Mouse (Mus musculus) layer of hippocampus, postnatal 14 days (tissue): Measurements from ENCODE around the gene Tmem176a. TPM values are rescaled to one million over a fixed set of nuclear protein-coding genes. Genes with fewer than 3 reads are reported as not detected.

ENCODE experiments used
- DNase-seq, 2 experiments: peaks; one replicate each; pipeline ENCODE4 v3.0.0; 2021 to 2022; ENCODE audit warnings: low spot score in 2 of 2, mixed read lengths in 1 of 2
- total RNA-seq, 2 experiments: library from RNA; stranded (reverse); gene quantifications; 2 replicates each; pipeline ENCODE4 v1.2.3; 2021

The Tmem176a gene
- total RNA-seq, 2 experiments from 2014 or later: 18.3 to 19.8 TPM

- DNase-seq: peak in 1 of 2 experiments; percentile 11
Observed at GRCm38 (mm10) chr6:48876510-48877135, 35.9 kb downstream of the Tmem176a start.

GRCm38 (mm10) chr6:48894203-48894602 is 53.5 kb downstream of the Tmem176a start:
- DNase-seq: no peak

- no peak for DNase-seq
Observed at GRCm38 (mm10) chr6:48894938-48895818, 54.5 kb downstream of the Tmem176a start.

GRCm38 (mm10) chr6:48895941-48896340 is 55.2 kb downstream of the Tmem176a start:
- DNase-seq: no peak

Other genes starting within 250 kb of the Tmem176a start
- gene Repin1, start 247.0 kb upstream of the Tmem176a start, total RNA-seq: 10 to 100 TPM; 29.3 to 38.4 TPM
- gene Gm44965, start 247.0 kb upstream of the Tmem176a start, total RNA-seq: not detected
- 1 to 10 TPM; 6.4 to 6.5 TPM for gene Zfp775, start 238.9 kb upstream of the Tmem176a start, total RNA-seq
- 10 to 100 TPM; 12.5 to 13.7 TPM for gene AI854703, start 214.2 kb upstream of the Tmem176a start, total RNA-seq
- 1 to 10 TPM; 1.0 to 1.4 TPM for gene Gimap8, start 193.7 kb upstream of the Tmem176a start, total RNA-seq
- under 1 TPM; 0.55 to 0.62 TPM for gene Gimap9, start 164.8 kb upstream of the Tmem176a start, total RNA-seq
- gene Gimap4, start 156.4 kb upstream of the Tmem176a start, total RNA-seq: under 1 TPM; 0.21 to 0.30 TPM
- 1 to 10 TPM; 6.5 to 7.3 TPM for gene Gimap6, start 132.7 kb upstream of the Tmem176a start, total RNA-seq
- 1 to 10 TPM; 1.5 to 2.4 TPM for gene Gm28053, start 122.3 kb upstream of the Tmem176a start, total RNA-seq
- not detected for gene Gimap7, start 122.3 kb upstream of the Tmem176a start, total RNA-seq
- 1 to 10 TPM; 2.1 to 2.6 TPM for gene Gimap1, start 101.9 kb upstream of the Tmem176a start, total RNA-seq
- gene Gimap5, start 94.7 kb upstream of the Tmem176a start, total RNA-seq: 1 to 10 TPM; 1.3 to 1.7 TPM
- gene Gimap3, start 70.1 kb upstream of the Tmem176a start, total RNA-seq: not detected
- 10 to 100 TPM; 47.2 to 52.1 TPM for gene Tmem176b, start 577 bp downstream of the Tmem176a start, total RNA-seq
- gene Aoc1, start 32.0 kb downstream of the Tmem176a start, total RNA-seq: not detected
- gene 1600015I10Rik, start 89.0 kb downstream of the Tmem176a start, total RNA-seq: not detected
- gene Doxl2, start 134.0 kb downstream of the Tmem176a start, total RNA-seq: not detected
- not detected for gene Svs1, start 145.9 kb downstream of the Tmem176a start, total RNA-seq
- gene Gpnmb, start 195.6 kb downstream of the Tmem176a start, total RNA-seq: under 1 TPM; 0.86 to 0.99 TPM
- 10 to 100 TPM; 25.7 to 31.4 TPM for gene Malsu1, start 232.9 kb downstream of the Tmem176a start, total RNA-seq